Mouse (Mus musculus) G1E (cell line): Measurements from ENCODE around the gene Ak2. TPM values are rescaled to one million over a fixed set of nuclear protein-coding genes. Genes with fewer than 3 reads are reported as not detected.

Source experiments
- ATAC-seq: 2 replicates; pipeline ENCODE4 v1.8.0; 2016; ENCODE audit warnings: mild to moderate bottlenecking; ENCODE audit not compliant: insufficient number of reproducible peaks, poor library complexity, low FRiP score, severe bottlenecking; ENCODE audit errors: extremely low read depth
- DNase-seq: peaks from one replicate; pipeline ENCODE4 v3.0.0; 2012; ENCODE audit warnings: low spot score
- H3K27me3 ChIP-seq: 2 replicates; pipeline ENCODE4 v1.6.1; 2012; ENCODE audit warnings: mild to moderate bottlenecking, low read length, inconsistent platforms; ENCODE audit not compliant: insufficient read depth
- H3K36me3 ChIP-seq: replicated peaks from 2 replicates; pipeline ENCODE3; 2012; ENCODE audit warnings: mild to moderate bottlenecking, inconsistent platforms
- H3K4me1 ChIP-seq: 2 replicates; pipeline ENCODE4 v1.6.1; 2012; ENCODE audit warnings: low read depth, low read length, inconsistent platforms, mixed read lengths; ENCODE audit not compliant: insufficient read depth
- H3K4me3 ChIP-seq: 2 replicates; pipeline ENCODE4 v1.5.1; 2012; ENCODE audit warnings: low read depth, mild to moderate bottlenecking, inconsistent platforms, low read length, moderate library complexity, mixed read lengths
- H3K9me3 ChIP-seq: replicated peaks from 2 replicates; pipeline ENCODE4 v1.6.1; 2012; ENCODE audit warnings: inconsistent platforms
- CTCF ChIP-seq: IDR thresholded peaks from 2 replicates; pipeline ENCODE4 v1.5.1; 2012; ENCODE audit warnings: low read depth, low read length, inconsistent platforms, mixed read lengths
- GATA1 ChIP-seq: IDR thresholded peaks from 2 replicates; pipeline ENCODE4 v1.6.1; 2012; ENCODE audit warnings: borderline replicate concordance, low read length, inconsistent platforms, mixed read lengths
- GATA2 ChIP-seq: IDR thresholded peaks from 2 replicates; pipeline ENCODE4 v1.6.1; 2012; ENCODE audit warnings: low read depth, low read length, inconsistent platforms, borderline replicate concordance
- POLR2AphosphoS5 ChIP-seq: IDR thresholded peaks from 2 replicates; pipeline ENCODE4 v1.6.1; 2012; ENCODE audit warnings: low read depth, low read length, inconsistent platforms; ENCODE audit not compliant: insufficient replicate concordance
- TAL1 ChIP-seq: conservative IDR thresholded peaks from 2 replicates; pipeline ENCODE4 v1.6.1; 2012; ENCODE audit warnings: low read depth, low read length, inconsistent platforms, mixed read lengths
- polyA plus RNA-seq: library from polyadenylated mRNA; stranded (reverse); fragments of >175 nt; gene quantifications from 2 replicates; pipeline ENCODE4 v1.2.3, GENCODE M21; 2012
- total RNA-seq, 2 experiments: library from RNA; stranded (forward) in 1 of 2; stranded (reverse) in 1 of 2; fragments of 200-1000 nt in 1 of 2; fragments of >200 nt in 1 of 2; fragmentation: Nextera tagmentation in 1 of 2; gene quantifications; 2 replicates each; pipeline ENCODE4 v1.2.3; 2014 to 2017

The Ak2 gene
- total and polyA plus RNA-seq, 3 experiments: 103 to 209 (median 196) TPM

DNA sequence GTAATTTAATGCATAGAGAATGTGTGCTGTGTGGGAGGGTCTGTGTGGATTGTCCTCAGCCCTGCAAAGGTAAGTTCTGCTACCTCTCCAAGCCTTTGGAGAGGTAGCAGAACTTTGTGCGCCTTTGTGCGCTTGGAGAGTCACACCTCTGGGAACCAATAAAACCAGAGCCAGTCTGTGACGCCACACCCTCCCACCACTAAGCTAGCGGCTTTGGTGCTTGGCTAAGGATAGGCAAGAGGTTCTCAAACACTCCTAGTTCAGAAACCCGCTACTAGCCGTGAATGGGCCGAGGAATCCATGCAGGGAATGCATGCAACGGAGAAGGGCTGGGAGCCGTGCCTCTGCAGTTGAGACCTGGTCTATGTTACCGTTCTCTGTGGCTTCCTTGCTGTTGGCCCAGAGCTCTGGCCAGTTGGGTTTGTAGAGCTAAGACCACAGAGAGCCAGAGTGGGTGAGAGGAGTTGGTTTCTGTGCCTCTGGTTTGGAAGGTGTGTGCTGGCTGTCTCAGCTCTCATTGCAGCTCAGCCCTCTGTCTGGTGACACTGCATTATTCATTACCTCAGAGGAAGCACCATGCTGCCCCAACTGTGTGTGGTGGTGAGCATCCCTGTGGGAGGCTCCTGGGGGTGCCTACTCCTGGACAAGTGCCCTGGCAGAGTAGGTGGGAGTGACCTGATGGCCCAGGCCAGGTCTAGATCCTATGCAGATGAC is 21.6 kb downstream of the Ak2 start:
- Histone ChIP-seq H3K4me3 (no peak overlapping the region), H3K9me3 (no peaks in the 10 kb centered on the region), H3K4me1 (peaks cover 26% of the 10 kb centered on the region), H3K36me3 (peaks cover 52% of the 10 kb centered on the region), H3K27me3 (peaks cover 9% of the 10 kb centered on the region)
- no peak for DNase-seq
- no peak for TF ChIP-seq TAL1
- ATAC-seq: no peak

DNA sequence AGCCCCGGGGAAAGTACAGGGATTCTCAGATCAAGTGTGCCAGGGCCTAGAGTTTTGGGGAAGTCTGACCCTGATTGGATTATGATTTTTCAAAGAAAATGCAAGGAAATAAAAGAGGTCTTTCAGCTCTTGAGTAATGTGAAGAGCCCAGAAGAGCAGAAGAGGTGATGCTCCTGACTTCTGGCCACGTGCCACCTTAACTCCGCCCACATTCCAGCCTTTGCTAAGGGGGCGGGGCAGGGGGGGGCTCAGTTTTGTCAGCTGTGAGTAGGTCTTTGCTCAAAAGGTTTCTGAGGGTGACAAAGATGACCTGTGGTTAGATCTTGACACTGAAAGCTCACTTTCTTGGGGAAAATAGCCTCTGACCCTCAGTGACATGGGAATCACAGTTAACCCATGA is 24.6 kb downstream of the Ak2 start:
- H3K27me3 ChIP-seq: peaks cover 25% of the 10 kb centered on the region
- H3K4me3 ChIP-seq: no peak overlapping the region
- ATAC-seq (no peak), DNase-seq (no peak)
- H3K4me1 ChIP-seq: peaks cover 13% of the 10 kb centered on the region
- TF ChIP-seq GATA1: no peak
- no peak for TF ChIP-seq POLR2AphosphoS5
- no peaks in the 10 kb centered on the region for H3K9me3 ChIP-seq
- peaks cover 21% of the 10 kb centered on the region for H3K36me3 ChIP-seq

DNA sequence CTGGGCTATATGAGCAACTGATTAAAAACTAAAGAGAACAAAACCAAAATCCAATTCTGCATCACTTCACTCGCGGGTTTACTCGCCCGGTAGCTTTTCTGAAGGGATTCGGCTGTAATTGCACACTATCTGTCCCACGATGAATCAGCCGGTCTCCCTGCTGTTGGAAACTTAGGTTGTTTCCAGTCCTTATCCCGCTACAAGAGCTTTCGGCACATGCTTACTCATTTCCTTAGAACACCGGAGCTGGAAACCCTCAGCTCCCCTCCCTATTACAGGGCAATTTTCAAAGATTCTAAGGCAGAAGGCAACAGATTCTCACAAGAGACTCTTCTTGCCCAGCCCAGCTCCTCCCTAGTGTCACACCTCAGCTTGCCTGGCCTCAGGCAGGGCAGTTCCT is 25.4 kb downstream of the Ak2 start:
- TF ChIP-seq POLR2AphosphoS5: no peak
- TF ChIP-seq CTCF: no peak
- no peak for TF ChIP-seq GATA1
- no peak for TF ChIP-seq TAL1
- no peak for TF ChIP-seq GATA2
- peaks cover 9% of the 10 kb centered on the region for H3K4me1 ChIP-seq
- peaks cover 28% of the 10 kb centered on the region for H3K27me3 ChIP-seq
- H3K4me3 ChIP-seq: no peak overlapping the region
- no peak for DNase-seq
- H3K9me3 ChIP-seq: no peaks in the 10 kb centered on the region
- H3K36me3 ChIP-seq: peaks cover 13% of the 10 kb centered on the region
- ATAC-seq: no peak

DNA sequence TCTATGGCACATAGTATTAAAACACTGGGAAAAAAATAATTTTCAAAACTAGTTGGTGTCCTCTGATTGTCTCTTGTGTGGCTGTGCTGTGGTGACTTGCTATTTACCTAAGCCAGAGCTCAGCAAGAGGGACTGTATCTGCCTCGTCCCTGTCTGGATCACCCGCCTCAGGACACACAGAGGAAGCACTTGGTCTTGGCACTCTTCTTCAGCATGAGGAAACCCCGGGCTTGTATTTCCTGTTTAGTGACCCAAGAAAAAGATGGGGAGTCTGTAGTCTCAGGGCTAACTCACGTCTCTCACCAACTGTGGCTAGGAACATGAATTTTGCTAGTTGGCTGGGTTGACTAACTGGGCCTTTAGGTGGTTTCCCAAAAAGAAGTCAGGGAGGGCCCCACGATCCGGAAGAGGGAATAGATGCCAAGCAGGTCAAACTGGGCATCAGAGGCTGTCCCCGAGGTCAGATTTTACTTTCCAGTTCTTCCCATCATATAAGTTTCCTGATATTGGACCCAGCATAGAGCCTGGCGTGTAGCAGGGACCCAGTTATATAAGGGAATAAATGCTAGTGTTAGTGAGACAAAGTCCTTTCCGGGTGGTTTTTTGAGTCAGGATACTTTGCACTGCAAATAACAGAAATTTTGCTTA is 27.2 kb downstream of the Ak2 start:
- 0 out of 2 replicates have a peak, but pooled peaks cover 3% of the 10 kb centered on the region for H3K4me1 ChIP-seq
- no peaks in the 10 kb centered on the region for H3K9me3 ChIP-seq
- ATAC-seq (no peak), DNase-seq (no peak)
- H3K36me3 ChIP-seq: no peaks in the 10 kb centered on the region
- TF ChIP-seq GATA2: no peak
- TF ChIP-seq POLR2AphosphoS5: no peak
- TF ChIP-seq CTCF: no peak
- no peak for TF ChIP-seq GATA1
- TF ChIP-seq TAL1: no peak
- H3K4me3 ChIP-seq: no peak overlapping the region
- peaks cover 32% of the 10 kb centered on the region for H3K27me3 ChIP-seq

DNA sequence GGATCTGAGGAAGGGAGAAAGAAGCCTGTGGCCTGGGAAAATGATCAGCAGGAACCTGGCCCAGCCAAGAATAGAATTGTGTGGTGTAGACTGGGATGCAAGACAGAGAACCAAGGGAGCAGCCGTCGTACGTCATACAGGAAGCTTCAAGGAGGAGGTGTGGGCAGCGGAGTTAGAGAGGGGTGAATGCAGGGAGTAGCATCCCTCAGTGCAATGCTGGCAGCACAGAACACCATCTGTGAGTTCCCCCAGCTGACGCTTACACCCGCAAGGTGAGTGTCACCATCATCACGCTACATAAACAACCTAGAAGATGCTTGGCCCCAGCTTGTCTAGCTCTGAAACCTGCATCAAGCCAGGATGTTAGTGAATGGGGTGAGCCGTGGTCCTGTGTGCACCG is 28.0 kb downstream of the Ak2 start:
- TF ChIP-seq TAL1 (no peak), POLR2AphosphoS5 (no peak), GATA1 (no peak), GATA2 (no peak), CTCF (no peak)
- H3K4me3 ChIP-seq: no peak overlapping the region

DNA sequence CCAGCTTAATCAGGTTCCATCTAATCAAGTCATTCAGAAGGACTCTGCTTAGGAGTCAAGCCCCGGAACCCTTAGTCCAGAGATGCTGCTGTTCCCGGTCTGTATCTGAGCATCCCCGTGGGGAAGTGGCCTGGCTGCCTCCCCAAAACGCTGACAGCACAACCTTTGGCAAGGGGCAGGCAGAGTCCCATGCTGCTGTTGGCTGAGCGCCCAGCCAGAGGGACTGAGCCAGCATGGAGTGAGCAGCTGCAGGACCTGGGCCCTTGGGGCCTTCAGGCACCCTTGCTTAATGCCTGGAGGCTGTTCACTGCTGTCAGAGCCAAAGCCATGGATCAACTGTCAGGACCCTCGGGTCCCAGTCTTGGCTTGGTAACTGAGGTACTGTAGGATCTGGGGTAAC is 28.7 kb downstream of the Ak2 start:
- peaks cover 38% of the 10 kb centered on the region for H3K27me3 ChIP-seq
- DNase-seq (no peak), ATAC-seq (no peak)
- H3K4me1 ChIP-seq: peaks cover 9% of the 10 kb centered on the region
- no peak for TF ChIP-seq TAL1
- TF ChIP-seq GATA1: no peak
- no peak for TF ChIP-seq GATA2
- no peak for TF ChIP-seq POLR2AphosphoS5
- no peak for TF ChIP-seq CTCF
- no peak overlapping the region for H3K4me3 ChIP-seq
- H3K36me3 ChIP-seq: no peaks in the 10 kb centered on the region
- no peaks in the 10 kb centered on the region for H3K9me3 ChIP-seq

More for the DNA sequence above, 28.0 kb downstream of the Ak2 start:
- DNase-seq (no peak), ATAC-seq (no peak)
- H3K4me1 ChIP-seq: peaks cover 6% of the 10 kb centered on the region
- H3K36me3 ChIP-seq: no peaks in the 10 kb centered on the region
- peaks cover 35% of the 10 kb centered on the region for H3K27me3 ChIP-seq
- no peaks in the 10 kb centered on the region for H3K9me3 ChIP-seq

DNA sequence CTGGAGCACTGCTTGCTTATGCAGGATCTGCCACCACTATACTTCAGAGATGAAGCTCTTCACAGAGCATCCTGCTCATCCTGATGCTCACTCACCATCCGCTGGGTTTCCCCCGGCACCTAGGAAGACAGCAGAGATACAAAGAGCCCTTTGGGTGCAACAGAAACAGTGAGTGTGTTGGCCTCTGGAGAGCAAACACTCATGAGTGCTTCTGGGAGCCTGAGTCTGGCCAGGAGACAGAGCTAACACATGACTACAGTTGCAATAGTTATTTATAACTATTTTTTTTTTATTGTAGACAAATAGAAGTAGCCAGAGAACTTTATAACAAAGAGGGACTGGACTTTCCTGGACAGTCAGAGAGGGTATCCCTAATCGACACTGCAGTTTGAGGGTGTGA is 29.7 kb downstream of the Ak2 start:
- Histone ChIP-seq H3K4me3 (no peak overlapping the region), H3K4me1 (peaks cover 6% of the 10 kb centered on the region), H3K9me3 (no peaks in the 10 kb centered on the region), H3K36me3 (no peaks in the 10 kb centered on the region), H3K27me3 (peaks cover 35% of the 10 kb centered on the region)
- DNase-seq (no peak), ATAC-seq (no peak)
- no peak for TF ChIP-seq POLR2AphosphoS5
